In the genomic region with DNA sequence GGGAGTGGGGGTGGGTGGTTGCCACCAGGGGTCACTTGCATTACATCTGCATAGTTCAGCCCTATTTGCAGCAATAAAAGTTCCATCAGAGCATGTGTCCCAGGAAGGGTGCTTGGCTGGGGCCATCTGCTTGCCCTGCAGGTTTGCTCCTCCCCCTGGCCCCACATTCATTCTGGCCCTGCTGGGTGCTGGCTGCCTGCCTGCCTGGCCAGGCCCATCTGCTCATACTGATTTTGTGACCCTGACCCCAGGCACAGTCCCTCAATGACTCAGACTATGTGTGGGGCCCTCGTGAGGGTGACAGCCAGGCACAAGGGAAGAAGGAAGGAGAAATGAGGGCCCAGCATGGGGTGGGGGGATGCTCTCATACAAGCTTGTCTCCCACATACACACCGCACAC, we compare ENCODE assay signal across 8 mouse cellular contexts. TPM values are rescaled to one million over a fixed set of nuclear protein-coding genes. Genes with fewer than 3 reads are reported as not detected.
A peak's percentile ranks its signal among the peaks of the same experiment; 100 is the strongest.
DNase-seq lines count a peak whose midpoint lies in the region; ATAC-seq lines count a peak whose summit lies in the region.

No protein-coding gene starts in this region.

- H3K27ac ChIP-seq in neural tube, embryonic 15.5 days (replicated peaks): no peak overlapping the region
- no peak overlapping the region for H3K27ac ChIP-seq in heart, embryonic 12.5 days (ENCODE audit: poor library complexity, severe bottlenecking)

- WGBS in neural tube, embryonic 15.5 days: 24% methylated on average over 2 of the region's 2 CpGs
- WGBS in heart, embryonic 12.5 days: 63% methylated on average over 2 of the region's 2 CpGs

- H3K4me2 ChIP-seq in neural tube, embryonic 15.5 days: no peak overlapping the region
- H3K4me2 ChIP-seq in heart, embryonic 12.5 days: no peak overlapping the region

- peak; percentile 49 for DNase-seq in embryo, embryonic 10 days (ENCODE audit: low spot score)
- DNase-seq in embryo, embryonic 10.5 days (ENCODE audit: low spot score): no peak
- peak; percentile 52 for DNase-seq in neural tube, embryonic 10.5 days (ENCODE audit: extremely low spot score, low spot score)
- peak; percentile 54 for DNase-seq in kidney, postnatal 10 days
- DNase-seq in layer of hippocampus, adult 9-10 months (ENCODE audit: low spot score): no peak
- DNase-seq in left cerebral cortex, adult 9 months (ENCODE audit: low spot score in 2 of 2): no peak

- H3K9ac ChIP-seq in neural tube, embryonic 15.5 days (replicated peaks): no peak overlapping the region
- no peak overlapping the region for H3K9ac ChIP-seq in heart, embryonic 12.5 days

- H3K27me3 ChIP-seq in neural tube, embryonic 15.5 days (replicated peaks): peaks cover 14% of the 10 kb centered on the region
- no peaks in the 10 kb centered on the region; the same call in 1 of the 2 replicates for H3K27me3 ChIP-seq in heart, embryonic 12.5 days (replicated peaks)

- peaks cover 3% of the 10 kb centered on the region; the same call in 1 of the 2 replicates for H3K4me1 ChIP-seq in neural tube, embryonic 15.5 days
- peaks cover 29% of the 10 kb centered on the region for H3K4me1 ChIP-seq in heart, embryonic 12.5 days (replicated peaks)

- no peak for ATAC-seq in neural tube, embryonic 15.5 days (ENCODE audit: low FRiP score)
- ATAC-seq in heart, embryonic 12.5 days (ENCODE audit: insufficient number of reproducible peaks, low FRiP score): no peak; the same call in 1 of the 2 replicates

- no peaks in the 10 kb centered on the region for H3K36me3 ChIP-seq in neural tube, embryonic 15.5 days
- H3K36me3 ChIP-seq in heart, embryonic 12.5 days: no peaks in the 10 kb centered on the region

- H3K9me3 ChIP-seq in neural tube, embryonic 15.5 days (replicated peaks): no peaks in the 10 kb centered on the region
- no peaks in the 10 kb centered on the region for H3K9me3 ChIP-seq in heart, embryonic 12.5 days (replicated peaks)

- H3K4me3 ChIP-seq in neural tube, embryonic 15.5 days (replicated peaks): no peak overlapping the region
- no peak overlapping the region for H3K4me3 ChIP-seq in heart, embryonic 12.5 days

RNA-seq across cellular contexts. Expression of gene Gadd45g, which starts 12.9 kb away (rescaled TPM):
- polyA plus RNA-seq in neural tube, embryonic 15.5 days (2015; fragmentation: Nextera tagmentation; extraction: Ambion mirVana): 32.1 and 35.4 TPM in 2 replicates
- 58.9 and 64.4 TPM in 2 replicates for polyA plus RNA-seq in heart, embryonic 12.5 days (2016; fragmentation: Nextera tagmentation; extraction: Ambion mirVana)

RNA-seq across cellular contexts. Expression of gene Sema4d, which starts 40.1 kb away (rescaled TPM):
- polyA plus RNA-seq in neural tube, embryonic 15.5 days (2015; fragmentation: Nextera tagmentation; extraction: Ambion mirVana): 15.2 and 17.9 TPM in 2 replicates
- polyA plus RNA-seq in heart, embryonic 12.5 days (2016; fragmentation: Nextera tagmentation; extraction: Ambion mirVana): 17.3 and 17.4 TPM in 2 replicates

Comparison
In these comparisons a context has a peak if more than half of its experiments do, and no peak if none do; other contexts are left out.
1. DNase-seq: peak in embryo, embryonic 10 days (single experiment), neural tube, embryonic 10.5 days (single experiment) and kidney, postnatal 10 days (single experiment); none in embryo, embryonic 10.5 days (single experiment), layer of hippocampus, adult 9-10 months (single experiment) and left cerebral cortex, adult 9 months (0 of 2).